Mouse (Mus musculus) hindbrain, embryonic 10.5 days (tissue): ENCODE measurements around the gene 4930519G04Rik. TPM values are rescaled to one million over a fixed set of nuclear protein-coding genes. Genes with fewer than 3 reads are reported as not detected.
"Not testable (repeated sequence)": the region's sequence is repeated elsewhere in the genome, so short reads cannot be mapped to it uniquely, and the experiment has no call there.

ENCODE experiments used
- DNase-seq: peaks from one replicate; pipeline ENCODE4 v3.0.0-alpha.2; 2017; ENCODE audit warnings: low spot score
- H3K27ac ChIP-seq: fragments of 300-500 bp; sonication (generic); 2 replicates; pipeline ENCODE4 v1.5.1; 2016; ENCODE audit warnings: mild to moderate bottlenecking, moderate library complexity
- H3K27me3 ChIP-seq: fragments of 300-500 bp; sonication (generic); 2 replicates; pipeline ENCODE4 v1.6.1; 2016; ENCODE audit warnings: mild to moderate bottlenecking; ENCODE audit not compliant: poor library complexity, insufficient read depth, severe bottlenecking
- H3K36me3 ChIP-seq: fragments of 300-500 bp; sonication (generic); 2 replicates; pipeline ENCODE4 v1.6.1; 2016; ENCODE audit warnings: mild to moderate bottlenecking, moderate library complexity
- H3K4me1 ChIP-seq: fragments of 300-500 bp; sonication (generic); replicated peaks from 2 replicates; pipeline ENCODE4 v1.6.1; 2016; ENCODE audit warnings: mild to moderate bottlenecking
- H3K4me3 ChIP-seq: fragments of 300-500 bp; sonication (generic); 2 replicates; pipeline ENCODE4 v1.5.1; 2016; ENCODE audit warnings: mild to moderate bottlenecking, moderate library complexity
- H3K9me3 ChIP-seq: fragments of 300-500 bp; sonication (generic); 2 replicates; pipeline ENCODE4 v1.6.1; 2016; ENCODE audit warnings: mild to moderate bottlenecking, moderate library complexity
- WGBS: fragments of 180-500 bp; shearing (Covaris S2); methylation state at CpG from one replicate; pipeline ENCODE4 v1.1.7; 2016; 5-methylcytosine and 5-hydroxymethylcytosine counted together
- polyA plus RNA-seq: library from polyadenylated mRNA; unstranded; fragments of >200 nt; fragmentation: Nextera tagmentation; extraction: Ambion mirVana; gene quantifications from 2 replicates; pipeline ENCODE4 v1.2.1, GENCODE M21; 2016

4930519G04Rik gene
- polyA plus RNA-seq, 1 experiment from 2014 or later, result not detected

GRCm38 (mm10) chr5:114888995-114889394 is 35.5 kb downstream of the 4930519G04Rik start:
- no peak for DNase-seq
- no peaks in the 10 kb centered on the region for H3K9me3 ChIP-seq
- H3K4me1 ChIP-seq, result no peaks in the 10 kb centered on the region
- no peak overlapping the region for H3K27ac ChIP-seq
- no peaks in the 10 kb centered on the region for H3K36me3 ChIP-seq
- WGBS, result 83% methylated on average over 2 of the region's 2 CpGs
- H3K27me3 ChIP-seq, result no peaks in the 10 kb centered on the region
- no peak overlapping the region for H3K4me3 ChIP-seq

- no peak for DNase-seq
- Histone ChIP-seq H3K27ac (no peak overlapping the region), H3K4me3 (no peak overlapping the region), H3K9me3 (no peaks in the 10 kb centered on the region), H3K27me3 (no peaks in the 10 kb centered on the region), H3K36me3 (no peaks in the 10 kb centered on the region), H3K4me1 (peaks cover 9% of the 10 kb centered on the region)
- WGBS, result 87% methylated on average over 4 of the region's 4 CpGs
Observed at GRCm38 (mm10) chr5:114895542-114895941, 42.1 kb downstream of the 4930519G04Rik start.

GRCm38 (mm10) chr5:114896688-114897373 is 43.4 kb downstream of the 4930519G04Rik start, which contains the start of gene Oasl2:
Oasl2 (plus strand) TSS chr5:114896936.
- 66% methylated on average over 13 of the region's 13 CpGs for WGBS
- no peaks in the 10 kb centered on the region for H3K36me3 ChIP-seq
- H3K9me3 ChIP-seq, result no peaks in the 10 kb centered on the region
- peaks cover 9% of the 10 kb centered on the region for H3K4me1 ChIP-seq
- no peak for DNase-seq
- peak within 1 kb of the TSS; percentile 0; the same call in 1 of the 2 replicates for H3K4me3 ChIP-seq
- no peaks in the 10 kb centered on the region for H3K27me3 ChIP-seq
- H3K27ac ChIP-seq, result 0 out of 2 replicates have a peak within 1 kb of the TSS, but pooled peaks have one; percentile 42

- WGBS, result 13% methylated on average over 7 of the region's 7 CpGs
Observed at GRCm38 (mm10) chr5:114897374-114897793, 43.9 kb downstream of the 4930519G04Rik start.

GRCm38 (mm10) chr5:114898857-114899256 is 45.4 kb downstream of the 4930519G04Rik start:
- Histone ChIP-seq H3K4me1 (peaks cover 9% of the 10 kb centered on the region), H3K27me3 (no peaks in the 10 kb centered on the region), H3K4me3 (no peak overlapping the region), H3K36me3 (no peaks in the 10 kb centered on the region), H3K9me3 (no peaks in the 10 kb centered on the region), H3K27ac (no peak overlapping the region)
- 81% methylated on average over 7 of the region's 7 CpGs for WGBS
- DNase-seq, result no peak

More at GRCm38 (mm10) chr5:114897374-114897793, 43.9 kb downstream of the 4930519G04Rik start:
- H3K27ac ChIP-seq, result 0 out of 2 replicates have a peak overlapping the region, but pooled peaks have one; percentile 42
- no peaks in the 10 kb centered on the region for H3K9me3 ChIP-seq
- H3K4me1 ChIP-seq, result peaks cover 9% of the 10 kb centered on the region
- H3K4me3 ChIP-seq, result peak overlapping the region; percentile 0; the same call in 1 of the 2 replicates
- H3K27me3 ChIP-seq, result no peaks in the 10 kb centered on the region
- no peaks in the 10 kb centered on the region for H3K36me3 ChIP-seq
- no peak for DNase-seq

- peak; percentile 47 for DNase-seq
- no peak overlapping the region for H3K27ac ChIP-seq
- no peaks in the 10 kb centered on the region for H3K36me3 ChIP-seq
- peaks cover 9% of the 10 kb centered on the region for H3K4me1 ChIP-seq
- H3K27me3 ChIP-seq, result no peaks in the 10 kb centered on the region
- no peak overlapping the region for H3K4me3 ChIP-seq
- 22% methylated on average over 1 of the region's 1 CpGs for WGBS
- H3K9me3 ChIP-seq, result 0 out of 2 replicates have a peak, but pooled peaks cover 3% of the 10 kb centered on the region
Observed at GRCm38 (mm10) chr5:114902413-114902812, 48.9 kb downstream of the 4930519G04Rik start.

GRCm38 (mm10) chr5:114908598-114909305 is 55.3 kb downstream of the 4930519G04Rik start:
- Histone ChIP-seq H3K4me3 (no peak overlapping the region), H3K36me3 (no peaks in the 10 kb centered on the region), H3K27me3 (no peaks in the 10 kb centered on the region), H3K27ac (no peak overlapping the region), H3K9me3 (0 out of 2 replicates have a peak, but pooled peaks cover 3% of the 10 kb centered on the region), H3K4me1 (0 out of 2 replicates have a peak, but pooled peaks cover 10% of the 10 kb centered on the region)
- WGBS, result 52% methylated on average over 13 of the region's 13 CpGs
- DNase-seq, result no peak

GRCm38 (mm10) chr5:114913686-114914085 is 60.2 kb downstream of the 4930519G04Rik start:
- no peaks in the 10 kb centered on the region for H3K27me3 ChIP-seq
- WGBS, result 79% methylated on average over 4 of the region's 4 CpGs
- H3K9me3 ChIP-seq, result no peaks in the 10 kb centered on the region
- no peak overlapping the region for H3K27ac ChIP-seq
- H3K36me3 ChIP-seq, result no peaks in the 10 kb centered on the region
- peaks cover 9% of the 10 kb centered on the region; the same call in 1 of the 2 replicates for H3K4me1 ChIP-seq
- no peak for DNase-seq
- no peak overlapping the region for H3K4me3 ChIP-seq

GRCm38 (mm10) chr5:114914855-114915254 is 61.4 kb downstream of the 4930519G04Rik start:
- DNase-seq, result no peak

GRCm38 (mm10) chr5:114915854-114916253 is 62.4 kb downstream of the 4930519G04Rik start:
- H3K9me3 ChIP-seq, result no peaks in the 10 kb centered on the region
- WGBS, result 81% methylated on average over 5 of the region's 5 CpGs

More at GRCm38 (mm10) chr5:114914855-114915254, 61.4 kb downstream of the 4930519G04Rik start:
- H3K9me3 ChIP-seq, result no peaks in the 10 kb centered on the region
- 83% methylated on average over 8 of the region's 8 CpGs for WGBS
- H3K4me3 ChIP-seq, result no peak overlapping the region
- H3K36me3 ChIP-seq, result no peaks in the 10 kb centered on the region
- H3K27ac ChIP-seq, result no peak overlapping the region
- peaks cover 8% of the 10 kb centered on the region; the same call in 1 of the 2 replicates for H3K4me1 ChIP-seq
- H3K27me3 ChIP-seq, result no peaks in the 10 kb centered on the region

GRCm38 (mm10) chr5:114916777-114917176 is 63.3 kb downstream of the 4930519G04Rik start:
- Histone ChIP-seq H3K4me3 (no peak overlapping the region), H3K4me1 (peaks cover 8% of the 10 kb centered on the region; the same call in 1 of the 2 replicates), H3K27me3 (no peaks in the 10 kb centered on the region), H3K9me3 (no peaks in the 10 kb centered on the region), H3K36me3 (no peaks in the 10 kb centered on the region), H3K27ac (no peak overlapping the region)
- no peak for DNase-seq
- WGBS, result 77% methylated on average over 4 of the region's 4 CpGs

More at GRCm38 (mm10) chr5:114915854-114916253, 62.4 kb downstream of the 4930519G04Rik start:
- Histone ChIP-seq H3K4me1 (peaks cover 8% of the 10 kb centered on the region; the same call in 1 of the 2 replicates), H3K4me3 (no peak overlapping the region), H3K27ac (no peak overlapping the region), H3K27me3 (no peaks in the 10 kb centered on the region), H3K36me3 (no peaks in the 10 kb centered on the region)
- no peak for DNase-seq

GRCm38 (mm10) chr5:114917357-114917756 is 63.9 kb downstream of the 4930519G04Rik start:
- WGBS, result 94% methylated on average over 5 of the region's 5 CpGs
- DNase-seq, result not testable (repeated sequence)

More at GRCm38 (mm10) chr5:114917357-114917756, 63.9 kb downstream of the 4930519G04Rik start:
- H3K36me3 ChIP-seq, H3K4me1 ChIP-seq, H3K27ac ChIP-seq, H3K9me3 ChIP-seq, H3K27me3 ChIP-seq, H3K4me3 ChIP-seq: not testable (repeated sequence)
